Mouse (Mus musculus) embryo, embryonic 9.5 days (tissue): ENCODE results near the gene Igf2r.

ENCODE experiments used
- DNase-seq: peaks from one replicate; pipeline ENCODE4 v3.0.0-alpha.2; 2017; ENCODE audit errors: extremely low spot score

Gene Igf2r

DNA sequence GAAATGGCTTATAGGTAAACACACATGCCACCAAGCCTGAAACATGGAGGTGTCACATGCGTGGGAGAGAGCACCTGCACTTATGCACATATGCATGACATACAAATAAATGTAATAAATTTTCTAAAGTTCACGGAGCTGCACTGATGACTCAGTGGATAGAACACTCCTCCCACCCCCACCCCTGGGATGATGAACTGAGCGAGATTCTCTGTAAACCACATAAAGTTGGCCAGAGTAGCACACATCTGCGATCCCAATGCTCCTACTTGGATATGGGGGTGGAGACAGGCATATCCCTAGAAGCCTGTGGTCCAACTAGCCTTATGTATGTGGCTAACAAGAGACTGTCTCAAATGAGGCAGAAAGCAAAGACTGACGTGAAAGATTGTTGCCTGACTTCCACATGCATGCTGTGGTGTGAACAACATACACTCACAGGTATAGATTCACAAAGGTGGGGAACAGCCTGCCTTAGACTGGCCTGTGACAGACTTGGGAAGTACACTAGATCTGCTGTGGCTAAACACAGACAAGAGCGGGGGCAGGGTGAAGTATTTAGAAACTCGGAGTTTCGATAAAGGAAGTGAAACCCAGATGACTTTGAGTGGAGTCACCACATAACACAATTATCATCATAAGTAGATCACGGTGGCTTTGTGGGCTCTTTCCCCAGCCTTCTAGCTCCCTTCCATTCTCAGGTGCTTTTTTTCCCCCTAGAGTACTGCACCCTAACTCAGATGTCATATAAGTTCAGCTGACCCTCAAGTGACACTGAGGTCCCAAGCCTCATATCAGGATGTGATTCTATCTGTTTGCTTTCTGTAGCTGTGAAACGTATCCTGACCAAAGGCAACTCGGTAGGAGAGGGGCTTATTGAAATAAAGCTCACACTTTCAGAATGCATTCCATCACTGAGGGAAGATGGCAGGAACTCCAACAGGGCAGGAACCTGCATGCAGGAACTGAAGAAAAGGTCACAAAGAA is 13.7 kb upstream of the Igf2r start:
- no peak for DNase-seq

DNA sequence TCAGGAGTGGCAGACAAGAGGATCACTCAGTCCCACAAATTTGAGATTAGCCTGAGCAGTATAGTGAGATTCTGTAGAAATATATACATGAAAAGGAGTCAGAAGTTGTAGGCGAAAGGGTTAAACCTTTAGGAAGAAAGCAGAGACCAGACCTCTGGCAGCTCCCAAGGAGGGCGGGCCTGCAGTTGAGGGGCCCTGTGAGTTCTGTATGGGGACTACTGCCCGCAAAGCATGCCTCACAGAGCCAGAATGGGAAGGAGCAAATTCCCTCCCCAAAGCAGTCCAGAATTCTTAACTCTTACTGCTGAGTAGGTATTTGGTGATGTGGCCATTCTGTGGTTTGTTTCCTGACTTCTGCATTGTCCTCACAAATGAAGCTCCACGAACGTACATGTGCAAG is 11.6 kb upstream of the Igf2r start:
- peak; percentile 50 for DNase-seq

DNA sequence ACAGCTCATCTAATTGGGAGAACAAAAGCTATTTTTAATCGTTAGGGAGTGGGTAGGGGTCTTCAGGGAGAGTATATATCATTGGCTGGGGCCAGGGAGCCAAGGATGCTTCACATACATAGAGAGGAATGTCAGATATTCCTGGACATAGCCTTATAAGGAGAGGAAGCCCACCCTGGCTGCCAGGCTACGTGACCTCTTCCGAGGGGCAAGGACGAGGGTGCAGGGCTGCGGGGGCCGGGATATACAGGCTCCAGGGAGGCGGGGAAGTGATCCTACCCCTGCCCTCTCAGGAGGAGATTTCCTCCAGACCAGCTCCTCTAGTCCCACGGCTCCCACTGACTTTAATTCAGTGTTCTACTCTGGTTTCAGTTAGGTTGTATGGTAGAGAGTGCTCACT is 10.7 kb upstream of the Igf2r start:
- peak; percentile 56 for DNase-seq

DNA sequence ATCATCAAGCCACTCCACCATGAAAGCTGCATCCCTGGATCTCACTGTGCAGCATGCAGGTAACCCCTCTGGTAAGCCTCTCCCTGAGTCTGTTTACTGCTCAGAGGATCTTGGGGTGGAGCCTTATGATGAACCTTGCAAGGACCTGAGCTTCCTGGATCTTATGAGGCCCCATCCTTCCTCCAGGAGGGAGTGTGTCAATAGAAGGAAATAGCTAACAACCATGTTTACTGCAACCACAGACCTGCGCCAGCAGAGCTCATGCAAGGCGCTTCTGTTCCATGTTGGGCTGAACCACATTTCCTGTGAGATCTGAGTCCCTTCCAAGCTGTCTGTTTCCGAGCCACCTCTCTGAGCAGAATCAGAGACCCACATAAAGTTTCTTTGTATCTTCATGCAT is 10.0 kb upstream of the Igf2r start:
- DNase-seq, result no peak

DNA sequence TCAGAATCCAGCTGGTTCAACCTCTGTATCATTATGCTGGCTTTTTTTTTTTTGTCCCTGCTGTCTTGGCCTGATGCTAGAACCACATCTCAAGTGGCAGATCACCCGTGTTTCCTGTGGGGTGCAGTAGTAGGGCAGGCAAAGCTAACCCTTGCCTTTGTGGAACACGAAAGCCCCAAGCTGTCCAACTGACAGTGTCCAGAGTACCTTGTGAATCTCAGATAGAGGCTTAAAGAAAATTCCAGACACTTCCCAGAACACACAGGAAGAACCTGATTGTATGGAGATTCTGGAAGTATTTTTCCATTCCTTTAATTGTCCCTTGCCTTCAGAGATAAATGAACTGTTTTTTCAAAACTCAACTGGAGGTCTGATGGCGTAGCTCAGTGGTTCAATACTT is 4.5 kb upstream of the Igf2r start:
- DNase-seq, result no peak

DNA sequence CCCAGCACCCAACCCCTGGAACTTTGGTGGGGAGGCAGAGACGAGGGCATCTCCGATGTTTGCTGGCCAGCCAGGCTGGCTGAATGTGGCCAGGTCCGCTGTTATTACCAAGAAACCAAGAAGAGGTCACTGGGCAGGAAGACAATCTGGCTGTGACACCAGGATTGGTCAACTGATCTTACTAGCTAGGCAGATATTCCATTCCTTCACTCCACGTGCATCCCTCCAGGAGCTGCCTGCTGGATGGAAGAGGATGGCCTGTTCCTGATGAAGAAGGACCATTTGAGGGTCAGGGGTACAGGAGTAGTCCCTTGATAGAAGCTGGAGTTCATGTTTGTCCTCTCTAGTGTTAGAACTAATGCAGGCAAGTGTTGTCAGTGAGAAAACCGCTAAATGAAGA is 1.0 kb upstream of the Igf2r start:
- DNase-seq, result no peak

DNA sequence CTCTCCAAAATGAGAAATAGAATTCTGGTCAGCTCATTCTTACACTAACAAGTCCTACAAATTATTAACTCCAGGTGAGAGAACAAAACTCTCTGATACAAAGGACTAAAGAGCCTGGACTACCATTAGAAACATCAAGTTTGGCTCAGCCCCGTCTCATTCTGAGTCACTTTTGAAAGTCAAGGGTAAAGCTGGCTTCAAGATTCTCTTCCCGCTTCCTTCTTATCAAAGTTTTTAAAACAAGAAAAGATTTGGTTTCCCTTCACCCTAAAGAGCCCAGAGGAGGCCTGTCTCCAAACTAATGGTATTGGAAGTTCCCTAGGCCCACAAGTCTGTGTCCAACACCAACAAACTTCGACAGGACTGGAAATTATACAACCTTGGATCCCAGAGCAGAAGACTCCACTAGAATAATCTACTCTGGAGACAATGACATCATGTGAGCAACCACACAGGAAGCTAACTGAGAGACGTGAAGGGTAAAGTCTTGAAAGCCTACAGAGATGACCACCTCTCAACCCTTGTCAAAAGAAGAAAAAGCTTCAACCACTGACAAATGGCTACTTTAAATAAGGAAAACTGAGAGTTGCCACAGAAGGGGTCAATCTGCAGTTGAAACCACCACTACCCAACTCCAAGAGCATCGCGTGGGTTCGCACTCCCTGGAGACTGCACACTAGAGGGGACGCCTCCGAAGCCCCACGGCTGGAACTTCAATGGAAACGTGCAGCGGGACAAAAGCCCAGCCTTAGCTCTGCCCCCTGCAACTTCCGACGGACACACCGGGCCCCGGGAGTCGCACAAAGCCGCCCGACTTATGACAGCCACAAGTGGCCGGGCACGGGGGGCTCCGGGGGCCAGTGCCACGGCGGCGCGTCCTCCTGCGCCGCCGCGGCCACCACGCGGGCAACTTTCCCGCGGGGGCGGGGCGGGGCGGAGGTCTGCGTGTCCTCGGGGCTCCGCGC is 767 bp downstream of the Igf2r start:
- no peak for DNase-seq

DNA sequence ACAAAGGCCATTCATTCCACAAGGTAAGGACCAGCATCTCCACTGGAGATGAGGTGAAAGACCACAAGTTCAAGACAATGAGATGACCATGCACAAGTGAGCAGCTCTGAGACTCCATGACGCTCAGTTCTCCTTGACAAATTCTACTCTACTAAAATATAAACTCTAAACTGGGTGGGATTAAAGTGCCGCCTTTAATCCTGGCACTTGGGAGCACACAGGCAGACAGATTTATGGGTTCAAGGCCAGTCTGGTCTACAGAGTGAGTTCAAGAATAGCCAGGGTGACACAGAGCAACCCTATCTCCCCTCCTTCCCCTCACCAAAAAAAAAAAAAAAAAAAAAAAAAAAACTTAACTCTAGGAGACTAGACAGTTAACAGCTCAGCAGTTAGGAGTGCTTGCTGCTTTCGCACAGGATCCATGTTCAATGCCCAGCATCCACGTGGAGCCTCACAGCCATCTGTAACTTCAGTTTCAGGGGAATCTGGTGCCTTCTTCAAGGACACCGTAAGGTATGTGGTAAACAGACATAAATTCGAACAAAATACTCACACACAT is 2.1 kb downstream of the Igf2r start:
- DNase-seq, result no peak

DNA sequence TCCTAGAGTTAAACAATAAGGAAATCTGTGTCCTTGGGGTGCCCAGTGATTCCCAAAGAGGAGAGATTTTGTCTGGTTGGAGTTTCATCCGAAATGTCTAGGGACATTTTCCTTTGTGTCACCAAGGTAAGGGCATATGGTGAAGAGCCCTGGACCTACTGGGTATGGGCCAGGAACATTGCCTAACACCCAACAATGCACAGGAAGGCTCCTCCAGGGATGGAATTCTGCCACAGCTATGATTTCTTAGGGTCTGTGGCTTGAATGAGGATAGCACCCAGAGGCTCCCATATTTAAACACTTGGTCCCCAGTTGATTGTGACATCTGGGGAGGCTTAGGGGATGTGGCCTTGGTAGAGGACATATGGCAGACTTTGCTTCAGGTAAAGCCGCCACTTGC is 6.1 kb downstream of the Igf2r start:
- no peak for DNase-seq

DNA sequence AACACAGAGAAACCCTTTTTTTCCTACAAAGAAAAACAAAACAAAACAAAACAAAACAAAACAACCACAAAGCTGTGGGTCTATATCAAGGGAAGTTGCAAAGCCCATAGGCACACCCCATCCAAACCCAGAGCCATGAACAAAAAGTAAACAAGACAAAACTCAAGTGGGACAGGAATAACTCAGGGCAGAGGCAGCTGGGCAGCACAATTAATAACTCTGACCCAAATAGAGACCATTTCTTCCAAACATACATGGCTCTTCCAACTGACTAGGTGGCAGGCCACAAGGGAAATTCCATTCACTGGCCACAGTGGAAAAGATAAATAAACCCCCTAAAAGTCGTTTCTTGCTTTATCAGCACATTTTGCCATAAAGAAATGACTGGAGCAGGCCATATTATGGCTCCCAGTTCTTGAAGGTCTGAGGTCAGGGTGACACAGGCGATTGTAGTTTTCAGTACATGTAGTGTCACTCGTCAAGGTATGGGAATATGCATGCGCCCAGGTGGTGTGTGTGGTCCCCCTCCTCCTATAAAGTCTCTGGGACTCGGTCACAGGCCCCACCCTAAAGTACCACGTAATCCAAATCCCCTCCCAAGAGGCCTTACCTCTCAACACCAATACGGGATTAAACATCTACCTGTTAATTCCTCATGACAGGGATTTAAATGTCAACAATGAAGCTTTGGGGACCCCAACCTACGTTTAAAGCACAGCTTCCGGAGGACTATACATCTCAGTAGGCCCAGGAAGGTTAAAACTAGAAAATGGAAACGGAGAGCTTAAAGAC is 8.9 kb downstream of the Igf2r start:
- DNase-seq, result no peak

DNA sequence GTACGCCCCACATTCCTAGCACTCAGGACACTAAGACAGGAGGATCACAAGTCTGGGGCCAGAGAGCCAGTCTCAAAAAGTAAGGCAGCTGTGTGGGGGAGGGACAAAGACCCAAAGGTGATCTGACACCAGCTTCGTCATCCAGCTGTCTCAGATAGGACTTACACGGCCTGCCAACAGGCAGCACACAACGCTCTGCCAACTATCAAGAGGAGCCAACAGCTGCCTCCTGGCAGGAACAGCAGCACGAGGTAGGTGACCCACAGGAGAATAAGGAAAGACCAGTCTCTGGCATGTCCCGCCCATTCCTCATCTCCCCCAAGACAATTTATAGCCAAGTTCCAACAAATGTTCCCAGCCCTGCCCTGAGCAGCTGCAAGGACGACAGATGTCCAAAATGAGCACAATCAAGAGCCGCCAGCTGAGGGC is 9.8 kb downstream of the Igf2r start:
- no peak for DNase-seq

DNA sequence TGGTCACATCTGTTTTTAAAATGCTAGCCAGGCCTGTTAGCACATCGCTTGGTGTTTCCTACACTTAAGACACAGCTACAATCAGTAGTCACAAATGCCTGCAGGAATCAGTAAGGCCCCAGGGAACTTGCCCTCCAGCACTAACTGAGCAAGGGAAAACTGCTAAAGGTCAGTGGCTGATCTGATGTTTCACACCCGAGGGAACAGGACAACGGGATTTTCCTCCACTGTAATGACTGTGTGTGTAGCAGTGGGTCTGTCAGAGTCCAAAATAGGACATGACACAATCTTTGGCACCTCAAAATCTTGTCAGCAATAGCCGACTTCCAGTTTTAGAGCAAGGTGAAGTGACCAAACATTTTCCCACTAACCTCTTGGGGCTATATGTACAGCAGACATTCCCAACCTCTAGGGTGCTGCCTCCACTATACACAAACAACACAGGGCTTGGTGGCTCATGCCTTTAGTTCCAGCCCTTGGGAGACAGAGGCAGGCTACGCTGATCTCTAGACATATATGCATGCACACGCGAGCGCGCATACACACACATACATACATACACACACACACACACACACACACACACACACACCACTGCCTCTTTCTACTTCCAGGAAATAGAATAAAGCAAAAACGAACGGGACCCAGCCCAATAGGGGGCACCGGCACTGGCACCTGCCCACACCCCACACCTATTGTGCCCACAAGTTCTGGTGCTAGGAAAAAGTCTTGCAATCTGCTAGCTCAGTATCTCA is 10.6 kb downstream of the Igf2r start:
- DNase-seq, result no peak

DNA sequence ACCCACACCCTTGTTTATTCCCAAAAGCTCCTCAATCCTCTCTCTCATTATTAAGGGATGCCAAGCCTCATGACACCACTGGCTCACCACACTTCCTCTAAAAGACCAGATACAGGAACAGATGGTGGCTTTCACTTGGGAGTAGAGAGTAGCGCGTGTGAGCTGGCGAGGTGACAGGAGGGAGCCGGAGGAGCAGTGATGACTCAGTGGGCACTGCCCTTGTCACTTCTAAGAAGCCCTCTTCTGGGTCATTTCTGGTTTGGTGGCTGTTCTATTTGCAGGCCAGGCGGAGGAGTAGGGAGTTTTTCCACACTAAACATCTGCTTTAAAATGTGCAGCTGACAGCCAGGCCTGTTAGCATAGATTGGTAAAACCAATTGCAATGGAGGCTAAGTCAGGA is 11.5 kb downstream of the Igf2r start:
- no peak for DNase-seq

DNA sequence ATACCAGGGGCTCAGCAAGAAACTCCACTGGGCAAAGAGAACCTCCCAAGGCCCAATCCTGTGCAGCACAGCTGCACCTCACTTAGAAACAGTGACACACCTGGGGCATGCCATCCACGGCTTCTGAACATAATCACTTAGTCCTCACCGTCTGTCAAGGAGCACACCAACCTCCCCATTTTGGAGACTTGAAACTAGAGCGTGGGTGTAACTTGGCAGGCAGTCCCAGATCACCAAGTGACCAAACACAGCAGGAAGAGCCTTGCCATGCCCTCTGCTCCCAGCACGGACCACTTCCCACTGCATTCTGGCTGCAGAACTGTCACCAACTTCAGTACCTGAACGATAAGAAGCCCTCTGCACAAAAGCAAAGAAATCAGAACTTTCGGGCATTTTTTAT is 12.3 kb downstream of the Igf2r start:
- DNase-seq, result no peak

DNA sequence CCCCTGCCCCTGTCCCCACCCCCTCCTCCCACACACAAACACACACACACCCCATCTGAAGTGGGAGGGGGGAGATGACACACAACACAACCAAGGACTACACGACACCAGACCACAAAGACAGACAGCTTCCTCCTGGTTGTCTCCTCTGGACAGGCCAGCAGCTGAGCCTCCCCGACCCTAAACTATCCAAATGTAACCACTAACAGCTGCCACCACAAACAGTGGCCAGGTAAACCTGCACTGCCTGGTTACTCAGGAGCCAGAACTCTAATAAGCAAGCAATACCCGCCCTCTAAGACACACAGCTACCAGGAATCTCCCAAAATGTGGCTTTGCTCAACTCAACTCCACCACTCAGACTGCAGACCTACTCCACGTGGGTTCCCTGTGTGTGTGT is 13.5 kb downstream of the Igf2r start:
- DNase-seq, result no peak

DNA sequence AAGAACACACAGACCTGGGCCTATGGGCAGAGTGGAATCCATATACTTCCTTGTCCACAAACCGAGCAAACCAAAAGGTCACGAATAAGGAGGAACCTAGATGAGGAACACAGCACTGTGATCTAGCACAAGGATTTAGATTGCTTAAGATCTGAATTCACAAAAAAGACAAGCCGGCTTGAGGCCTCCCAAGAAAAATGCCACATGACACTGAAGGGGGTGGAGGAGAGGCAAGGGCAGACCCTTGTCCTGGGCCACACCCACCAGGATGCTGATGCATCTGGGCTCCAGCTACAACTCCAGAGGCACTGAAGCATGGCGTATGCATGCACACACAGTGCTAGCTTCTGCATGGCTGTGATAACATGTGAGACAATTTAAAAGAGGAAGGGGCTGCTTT is 14.3 kb downstream of the Igf2r start:
- no peak for DNase-seq

DNA sequence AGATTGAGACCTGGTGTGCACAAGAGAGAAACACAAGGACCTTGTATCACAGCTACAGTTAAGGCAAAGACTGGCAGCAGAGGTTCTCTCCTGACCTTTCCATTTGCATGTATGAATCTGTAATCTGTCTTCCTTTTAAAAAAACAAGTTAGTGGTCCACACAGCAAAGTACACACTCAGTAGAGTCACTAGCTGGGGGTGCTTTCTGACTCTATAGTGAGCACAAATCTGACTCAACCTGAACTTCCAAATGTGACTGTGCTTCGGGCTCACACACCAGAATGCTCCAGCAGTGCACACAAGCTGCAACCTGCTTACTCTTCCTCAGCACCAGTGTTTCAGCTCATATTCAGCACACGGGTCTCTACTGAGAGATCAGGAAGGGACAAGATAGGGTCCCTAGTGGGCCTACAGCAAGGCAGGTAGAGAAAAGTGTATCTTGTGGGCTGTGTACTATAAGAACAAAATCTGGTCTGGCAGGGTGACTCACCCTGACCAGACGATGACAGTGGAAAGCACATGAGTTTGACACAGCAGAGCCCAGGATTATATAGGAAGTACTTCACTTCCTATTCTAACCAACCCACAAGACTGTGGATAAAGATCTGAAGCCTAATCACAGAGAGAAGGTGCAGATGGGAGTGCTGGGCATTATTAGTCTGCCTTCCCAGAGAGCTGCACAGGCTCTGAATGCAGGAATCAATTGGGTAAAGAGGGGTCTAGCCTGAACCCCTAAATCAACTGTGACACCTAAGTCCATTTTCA is 15.0 kb downstream of the Igf2r start:
- no peak for DNase-seq

DNA sequence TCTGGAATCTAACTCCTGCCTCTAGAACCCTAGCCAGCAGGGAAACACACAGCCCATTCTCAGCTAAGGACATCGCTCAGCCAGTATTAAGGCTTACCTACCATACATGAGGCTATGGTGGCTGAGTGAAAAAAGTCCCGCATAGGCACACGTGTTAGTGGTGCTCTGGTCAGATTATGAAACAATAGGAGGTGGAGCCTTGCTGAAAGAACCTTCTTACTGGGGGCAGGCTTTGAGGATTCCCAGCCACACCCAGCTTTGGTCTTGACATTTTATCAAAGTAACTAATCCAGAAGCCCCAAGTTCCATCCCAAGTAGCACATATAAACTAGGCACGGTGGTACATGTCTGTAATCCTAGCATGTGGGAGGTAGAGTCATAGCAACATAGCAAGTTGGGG is 16.4 kb downstream of the Igf2r start:
- no peak for DNase-seq

DNA sequence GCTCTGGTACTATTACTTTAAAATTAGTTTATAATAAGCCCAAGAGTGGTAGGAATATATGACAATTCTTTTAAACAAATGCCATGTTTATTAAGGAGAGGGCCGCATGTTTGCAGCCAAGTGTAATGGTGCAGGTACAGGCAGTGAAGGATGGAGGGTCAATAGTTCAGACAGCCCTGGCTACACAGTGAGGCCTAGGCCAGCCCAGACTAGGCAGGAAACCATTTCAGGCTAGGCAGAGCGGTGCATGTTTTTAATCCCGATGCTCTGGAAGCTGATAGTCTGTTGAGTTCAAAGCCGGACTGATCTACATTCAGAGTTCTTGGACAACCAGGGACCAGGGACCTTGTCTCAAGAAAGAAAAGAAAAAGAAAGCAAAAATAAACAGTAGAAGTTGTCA is 17.8 kb downstream of the Igf2r start:
- no peak for DNase-seq

DNA sequence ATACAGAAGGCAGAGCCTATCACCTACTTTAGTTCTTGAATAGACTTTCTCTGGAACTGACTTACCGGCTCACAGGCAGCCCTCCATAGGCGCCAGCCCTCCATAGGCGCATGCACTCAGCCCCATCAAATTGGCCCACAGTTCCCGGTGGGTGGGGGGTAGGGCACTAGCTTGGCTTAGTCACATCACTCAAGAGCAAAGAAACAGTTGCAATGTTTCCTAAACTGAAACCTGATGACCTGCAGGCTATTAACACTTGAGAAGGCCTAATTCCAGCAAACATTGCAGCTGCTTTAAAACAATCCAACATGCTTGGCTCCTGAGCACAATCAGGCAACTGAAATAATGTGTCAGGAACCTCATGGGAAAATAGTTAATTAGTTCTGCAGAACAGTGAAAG is 18.2 kb downstream of the Igf2r start:
- no peak for DNase-seq
